Mouse (Mus musculus) left cerebral cortex, postnatal 36 days (tissue): ENCODE measurements around the gene D17H6S53E. TPM values are rescaled to one million over a fixed set of nuclear protein-coding genes. Genes with fewer than 3 reads are reported as not detected.

Source experiments
- DNase-seq, 2 experiments: peaks; one replicate each; pipeline ENCODE4 v3.0.0; 2021 to 2022; ENCODE audit warnings: low spot score in 2 of 2, mixed read lengths in 1 of 2
- intact Hi-C: fragments of 180-260 bp; cut with DNase I; formaldehyde crosslinking; loops from one replicate; pipeline ENCODE4 v1.15.1; 2025
- total RNA-seq, 2 experiments: library from RNA; stranded (reverse); gene quantifications; 2 replicates each; pipeline ENCODE4 v1.2.3; 2021

D17H6S53E gene
- total RNA-seq, 2 experiments from 2014 or later = 26.7 to 31.0 TPM

DNA sequence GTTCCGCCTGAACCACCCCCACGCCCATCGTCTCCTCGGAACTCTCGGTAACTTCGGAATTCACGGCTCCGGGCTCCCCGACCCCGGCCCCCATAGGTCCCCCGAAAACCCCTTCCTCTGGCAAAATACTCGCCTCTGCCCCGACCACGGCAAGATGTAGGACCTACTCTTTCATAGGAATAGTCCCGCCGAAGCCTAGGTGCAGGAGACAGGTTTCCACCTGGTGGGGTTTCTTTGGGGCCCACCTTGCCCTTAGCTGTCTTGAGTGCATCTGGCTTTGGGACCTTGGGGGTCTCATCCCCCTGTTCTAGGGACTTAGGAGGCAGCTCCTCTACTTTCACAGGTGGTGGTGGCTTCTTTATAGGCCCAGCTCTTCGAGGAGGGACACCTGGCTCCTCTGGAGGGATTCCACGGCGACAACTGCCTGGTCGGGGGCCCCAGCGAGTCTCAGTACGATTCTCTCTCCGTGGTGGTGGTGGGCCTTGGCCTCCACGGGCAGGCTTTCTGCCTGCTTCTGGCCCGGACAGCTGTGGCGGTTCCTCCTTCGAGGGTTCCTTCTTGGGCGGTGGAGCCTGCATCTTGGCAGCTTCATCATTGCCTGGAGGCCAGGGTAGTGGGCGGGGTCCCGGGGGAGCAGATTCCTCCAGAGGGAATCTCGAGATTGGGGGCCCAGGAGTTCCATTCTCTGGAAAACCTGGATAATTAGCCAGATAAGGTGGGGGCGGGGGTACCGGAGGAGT lies 30.5 kb downstream of the D17H6S53E start:
- intact Hi-C loops = no loop called here

GRCm38 (mm10) chr17:35157254-35157653 lies 31.1 kb downstream of the D17H6S53E start:
- intact Hi-C loops = no loop called here
- DNase-seq = no peak

More for the DNA sequence above, 30.5 kb downstream of the D17H6S53E start:
- DNase-seq = no peak

- intact Hi-C loops = no loop called here
Measured at GRCm38 (mm10) chr17:35157661-35158175, 31.5 kb downstream of the D17H6S53E start.

GRCm38 (mm10) chr17:35158850-35159593 lies 32.8 kb downstream of the D17H6S53E start:
- no peak for DNase-seq
- intact Hi-C loops = no loop called here

More at GRCm38 (mm10) chr17:35157661-35158175, 31.5 kb downstream of the D17H6S53E start:
- no peak for DNase-seq

DNA sequence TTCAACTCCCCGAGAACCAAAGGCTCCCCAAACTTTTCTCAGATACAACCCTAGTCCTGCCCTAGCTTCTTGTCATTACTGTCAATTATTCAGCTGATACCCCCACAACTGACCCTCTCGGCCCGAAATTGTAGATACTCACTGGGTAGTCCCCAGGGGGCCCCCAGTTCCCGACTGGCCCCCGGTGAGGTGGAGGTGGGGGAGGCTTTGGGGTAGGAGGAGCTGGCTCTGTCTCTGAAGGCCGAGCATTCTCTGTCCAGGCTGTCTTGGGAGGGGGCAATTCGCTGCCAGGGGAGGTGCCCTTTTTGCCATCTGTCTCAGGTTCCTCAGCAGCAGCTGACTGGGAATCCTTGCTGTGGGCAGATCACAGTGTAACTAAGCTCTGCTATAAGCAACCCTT lies 33.5 kb downstream of the D17H6S53E start:
- intact Hi-C loops = no loop called here
- no peak for DNase-seq

DNA sequence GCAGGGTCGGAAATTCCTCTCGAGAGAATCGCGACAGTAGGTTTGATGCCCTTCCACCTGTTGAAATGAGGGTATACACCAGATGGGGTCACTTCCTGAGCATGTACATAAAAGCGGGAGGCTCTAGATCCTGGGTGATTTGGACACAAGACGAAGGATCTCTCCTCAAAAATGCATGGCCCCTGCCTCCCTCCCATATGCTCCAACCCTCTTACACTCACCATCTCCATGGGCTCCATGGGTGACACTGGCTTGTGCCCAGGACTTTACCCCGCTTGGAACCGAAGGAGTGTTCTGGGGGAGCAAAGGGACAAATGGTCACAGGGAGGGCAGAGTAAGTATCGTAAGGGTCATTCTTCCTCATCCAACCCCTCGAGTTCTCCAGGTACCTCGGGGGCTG lies 35.2 kb downstream of the D17H6S53E start:
- intact Hi-C loops = no loop called here
- DNase-seq = no peak

GRCm38 (mm10) chr17:35162121-35162520 lies 35.9 kb downstream of the D17H6S53E start:
- DNase-seq = no peak
- intact Hi-C loops = no loop called here

GRCm38 (mm10) chr17:35162730-35163129 lies 36.6 kb downstream of the D17H6S53E start:
- intact Hi-C loops = no loop called here

DNA sequence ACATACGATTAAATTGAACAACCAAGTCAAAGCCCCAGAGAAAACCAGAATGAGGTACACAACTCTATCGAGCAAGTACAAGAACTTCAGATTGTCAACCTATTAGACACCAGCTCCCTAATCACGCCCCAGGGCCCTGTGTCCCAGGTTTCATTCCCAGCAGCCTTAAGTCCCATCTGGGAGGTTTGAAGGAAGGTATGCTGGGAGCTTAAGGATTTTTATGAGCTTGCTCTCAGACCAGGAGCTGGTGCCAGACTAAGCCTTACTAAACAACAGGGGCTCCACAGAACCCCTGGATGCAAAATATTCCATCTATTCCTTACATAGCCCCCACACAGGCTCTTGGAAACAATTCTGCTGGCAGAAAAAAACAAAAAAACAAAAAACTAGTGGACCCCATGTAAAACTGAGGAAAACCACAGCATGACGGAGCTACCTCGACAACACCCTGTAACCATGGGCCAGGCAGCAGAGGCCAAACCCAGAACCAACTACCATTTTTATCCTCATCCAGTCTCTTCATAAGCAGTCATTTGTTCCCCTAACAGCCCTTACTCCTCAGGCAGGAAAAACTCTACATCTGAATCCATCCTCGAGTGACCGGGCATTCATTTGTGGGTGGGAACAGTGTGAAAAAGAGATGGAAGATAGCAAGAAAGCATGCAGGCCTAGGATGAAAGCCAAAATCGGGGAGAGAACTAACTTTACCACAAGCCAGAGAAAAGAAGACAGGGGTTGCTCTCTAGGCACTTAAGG lies 37.3 kb downstream of the D17H6S53E start:
- intact Hi-C loops = loop anchor here (1.0 to 2.0 kb wide), 2 partner anchors 28 to 73 kb away; partner anchors contain the start of gene Bag6
- DNase-seq = no peak

More at GRCm38 (mm10) chr17:35162730-35163129, 36.6 kb downstream of the D17H6S53E start:
- no peak for DNase-seq

DNA sequence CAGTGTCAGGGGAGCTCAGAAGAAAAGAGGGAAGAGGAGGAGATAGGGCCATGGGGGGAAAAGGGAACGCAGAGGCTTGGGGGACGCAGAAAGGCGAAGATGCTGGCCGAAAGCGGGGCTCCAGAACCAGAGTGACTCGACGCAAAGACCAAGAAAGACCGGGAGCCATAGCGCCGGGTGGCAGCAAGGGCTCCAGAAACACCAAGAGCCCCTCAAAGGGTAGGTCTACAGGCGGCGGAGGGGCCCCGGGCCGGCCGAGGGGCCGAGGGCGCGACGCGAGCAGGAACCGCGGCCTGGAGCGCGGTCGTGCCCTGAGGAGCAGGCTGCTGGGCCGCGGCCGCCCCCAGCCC lies 38.0 kb downstream of the D17H6S53E start:
- intact Hi-C loops = loop anchor here (1.0 to 2.0 kb wide), 2 partner anchors 29 to 73 kb away; partner anchors contain the start of gene Bag6
- DNase-seq = no peak

DNA sequence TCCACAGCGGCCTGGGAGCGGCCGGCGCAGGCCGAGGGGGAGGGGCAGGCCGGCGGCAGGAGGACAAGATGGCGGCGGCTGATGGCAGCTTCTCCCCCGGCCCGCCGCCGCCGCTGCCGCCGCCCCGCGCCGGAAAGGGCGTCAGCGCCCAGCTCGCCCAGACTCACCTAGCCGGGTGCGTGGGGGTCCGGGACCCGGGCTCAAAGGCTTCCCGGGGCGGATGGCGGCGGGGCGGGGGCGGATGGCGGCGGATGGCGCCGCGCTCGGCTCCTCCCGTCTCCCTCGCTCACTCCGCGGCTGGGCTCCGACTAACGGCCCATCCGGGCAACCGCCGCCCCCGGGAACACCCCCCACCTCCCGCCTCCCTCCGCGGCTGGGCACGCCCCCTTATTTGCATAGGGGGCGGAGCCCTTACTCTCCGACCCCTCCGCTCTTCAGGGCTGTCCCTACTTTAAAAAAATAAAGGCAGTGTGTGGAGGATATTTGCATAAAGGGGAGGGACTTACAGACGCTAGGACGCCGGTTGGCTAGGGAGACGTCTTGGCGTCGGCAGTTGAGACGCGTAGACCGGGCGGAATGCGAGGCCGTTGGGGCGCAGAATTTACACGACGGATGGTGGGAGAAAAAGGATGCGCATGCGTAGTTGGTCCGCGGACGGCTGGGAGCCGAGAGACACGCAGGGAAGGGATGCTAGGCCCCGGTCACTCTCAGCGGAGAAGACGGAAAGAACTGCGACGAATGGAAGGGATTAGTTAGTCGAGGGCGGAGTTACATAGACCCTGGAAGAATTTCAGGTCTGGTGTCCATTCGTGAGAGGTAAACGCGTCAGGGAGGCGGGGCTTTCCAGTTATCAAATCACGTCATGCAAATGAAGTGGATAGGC lies 38.6 kb downstream of the D17H6S53E start, which contains the start of gene Prrc2a:
Gene Prrc2a (minus strand): TSS at position 330 of the 883 bp plus-strand sequence.
- peak; percentile 99 for DNase-seq
- intact Hi-C loops = loop anchor here (1.0 to 2.0 kb wide), 2 partner anchors 30 to 72 kb away; partner anchors contain the start of gene Bag6

GRCm38 (mm10) chr17:35165451-35166155 lies 39.4 kb downstream of the D17H6S53E start:
- intact Hi-C loops = loop anchor here (2.0 kb wide), 1 partner anchor 71 kb away; no protein-coding TSS in a partner anchor
- DNase-seq = no peak

- DNase-seq = peak in 1 of 2 experiments; percentile 46
- intact Hi-C loops = no loop called here
Measured at GRCm38 (mm10) chr17:35166352-35167035, 40.3 kb downstream of the D17H6S53E start.

DNA sequence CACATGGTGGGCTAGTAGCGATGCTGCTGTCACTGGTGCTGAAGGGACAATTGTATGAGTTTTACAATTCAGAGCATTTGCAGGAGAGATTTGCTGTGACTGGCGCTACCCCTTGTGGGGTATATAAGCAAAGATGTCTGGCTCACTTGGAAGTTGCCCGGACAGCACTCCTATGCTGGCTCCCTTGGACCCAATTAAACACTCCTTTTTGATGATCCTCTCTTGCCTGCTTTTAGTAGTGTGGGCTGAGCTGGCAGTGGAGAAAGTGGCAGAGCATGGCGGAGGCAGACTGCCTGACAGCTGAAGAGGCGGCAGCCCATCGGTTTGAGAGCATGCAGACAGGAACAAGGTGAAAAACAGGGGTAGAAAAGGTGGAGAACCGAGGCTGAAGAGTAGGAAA lies 41.6 kb downstream of the D17H6S53E start:
- intact Hi-C loops = no loop called here

DNA sequence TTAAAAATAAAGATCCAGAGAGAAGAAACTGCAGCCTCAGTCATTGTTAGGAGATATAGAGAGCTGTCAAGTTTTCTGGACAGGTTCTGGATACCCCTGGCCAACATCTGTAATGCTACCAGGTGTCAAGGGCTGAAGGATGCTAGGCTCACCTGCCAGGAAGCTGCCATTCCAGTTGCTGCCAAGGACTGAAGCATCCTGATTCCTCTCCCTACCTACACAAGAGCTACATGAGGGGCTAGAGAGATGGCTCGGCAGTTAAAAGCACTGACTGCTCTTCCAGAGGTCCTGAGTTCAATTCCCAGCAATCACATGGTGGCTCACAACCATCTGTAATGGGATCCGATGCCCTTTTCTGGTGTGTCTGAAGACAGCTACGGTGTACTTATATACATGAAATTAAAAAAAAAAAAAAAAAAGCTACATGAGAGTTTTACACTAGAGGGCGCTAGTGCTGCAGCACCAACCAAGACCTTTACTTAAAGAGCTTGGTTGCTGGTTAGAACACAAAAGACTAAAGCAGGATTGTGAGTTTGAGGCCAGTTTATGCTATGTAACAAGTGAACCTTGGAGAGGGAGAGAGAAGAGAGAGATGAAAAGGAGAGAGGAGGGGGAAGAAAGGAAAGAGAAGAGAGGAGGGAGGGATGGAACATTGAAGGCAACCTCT lies 42.5 kb downstream of the D17H6S53E start:
- DNase-seq = no peak
- intact Hi-C loops = no loop called here

More for the DNA sequence above, 41.6 kb downstream of the D17H6S53E start:
- DNase-seq = no peak

DNA sequence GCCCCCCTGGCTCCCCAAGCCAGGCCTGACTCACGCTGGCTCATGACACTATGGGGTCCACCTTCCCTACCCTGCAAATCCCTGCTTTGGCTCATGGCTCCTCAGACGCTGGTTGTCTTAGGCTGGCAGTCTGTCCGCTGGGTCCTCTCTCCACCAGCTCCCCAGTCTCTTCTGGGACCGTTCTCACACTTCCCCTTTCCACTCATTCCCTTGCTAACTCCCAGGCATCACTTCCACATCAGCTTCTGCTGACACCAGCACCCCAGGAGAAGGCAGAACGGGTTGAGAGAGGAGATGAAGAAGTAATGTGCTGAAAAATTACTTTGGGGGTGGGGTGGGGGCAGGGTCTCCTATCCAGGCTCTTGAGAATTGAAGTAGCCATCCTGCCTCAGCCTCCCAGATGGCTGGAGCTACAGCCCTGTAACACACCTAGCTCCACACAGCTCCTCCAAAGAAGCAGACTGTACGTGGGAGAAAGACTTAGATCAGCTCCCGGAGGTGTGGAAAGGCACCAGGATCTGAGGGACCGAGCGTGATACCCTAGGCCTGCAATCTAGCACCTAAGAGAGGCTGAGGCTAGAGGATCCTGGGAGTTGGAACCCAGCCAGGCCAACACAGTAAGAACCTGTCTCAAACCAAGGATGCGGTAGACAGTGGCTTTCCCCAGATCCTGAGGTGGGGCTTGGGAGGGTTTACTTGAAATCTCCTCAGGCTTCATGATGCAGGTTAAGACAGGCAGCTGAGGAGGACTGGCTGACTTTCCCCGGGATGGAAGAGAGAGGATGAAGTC lies 46.5 kb downstream of the D17H6S53E start:
- DNase-seq = peak in 1 of 2 experiments; percentile 62
- intact Hi-C loops = no loop called here
